Mouse (Mus musculus): Measurements from ENCODE around the gene Ddost.

DNA sequence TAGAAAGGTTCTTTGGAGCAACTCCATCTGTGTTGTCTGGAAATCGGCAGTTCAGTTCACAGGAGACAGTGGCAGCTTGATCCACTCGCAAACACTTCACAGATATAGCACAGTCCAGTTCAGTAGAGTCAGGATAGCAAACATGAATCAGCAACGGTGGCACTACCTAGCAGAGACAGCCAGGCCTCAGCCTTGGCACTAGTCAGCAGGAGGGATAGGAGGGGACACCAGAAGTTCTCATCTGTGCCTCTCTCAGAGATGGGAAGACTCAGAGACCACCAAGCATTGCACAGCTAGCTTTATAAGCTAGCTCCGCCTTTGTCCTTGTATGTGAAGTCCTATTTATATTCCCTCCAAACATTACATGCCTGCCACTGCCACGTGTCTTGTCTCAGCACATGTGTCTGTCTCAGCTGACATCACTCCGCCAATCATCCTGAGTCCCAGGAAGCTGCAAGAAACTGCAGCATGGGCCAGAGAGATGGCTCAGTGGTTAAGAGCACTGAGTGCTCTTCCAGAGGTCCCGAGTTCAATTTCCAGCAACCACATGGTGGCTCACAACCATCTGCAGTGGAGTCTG lies 23.5 kb downstream of the Ddost start:
- TF ChIP-seq CTCF (IDR thresholded peaks at IDR 0.05; ENCODE audit: low read depth): no peak
- no peak for TF ChIP-seq EP300 (IDR thresholded peaks at IDR 0.05; ENCODE audit: low read depth)

Measured in liver, postnatal 0 days (tissue).